Comparison of ENCODE assay signal across 7 mouse cellular contexts in the genomic region with DNA sequence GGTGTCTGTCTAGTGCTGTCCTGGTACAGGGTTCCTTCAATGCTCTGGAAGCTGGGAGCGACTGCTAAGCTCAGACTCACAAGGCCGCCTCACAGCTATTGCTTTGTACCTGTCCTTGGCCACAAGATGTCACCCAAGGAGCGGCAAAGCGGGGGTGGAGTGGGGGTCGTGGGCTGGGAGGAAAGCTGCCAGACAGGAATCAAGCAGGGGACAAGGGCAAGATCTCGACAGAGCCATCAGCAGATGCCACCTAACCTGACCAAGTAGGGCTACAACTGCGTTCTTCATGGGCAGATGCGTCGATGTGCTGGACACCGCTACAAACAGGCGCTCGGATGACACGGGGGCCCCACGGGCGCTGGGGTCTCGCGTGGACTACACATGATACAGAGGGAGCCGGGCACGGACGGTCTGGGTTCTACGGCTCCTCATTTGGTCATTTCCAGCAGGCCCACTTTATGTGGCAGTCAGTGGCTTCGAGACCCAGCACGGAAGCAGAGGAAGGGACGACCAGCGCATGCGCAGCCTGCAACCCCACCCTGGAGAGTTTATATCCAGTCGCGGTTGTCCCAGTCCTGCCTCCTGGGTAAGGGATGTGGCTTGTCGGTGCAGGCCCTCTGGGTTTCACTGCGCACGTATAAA.
DNase-seq lines count a peak whose midpoint lies in the region; ATAC-seq lines count a peak whose summit lies in the region.

No protein-coding gene starts in this region.

- H3K79me2 ChIP-seq in macrophage (ENCODE audit: inconsistent target): no peaks in the 10 kb centered on the region

- WGBS in hindbrain, embryonic 14.5 days: 37% methylated on average over 31 of the region's 31 CpGs
- 19% methylated on average over 25 of the region's 31 CpGs for WGBS in macrophage (ENCODE audit: missing documents)

- no peaks in the 10 kb centered on the region for H3K9me3 ChIP-seq in hindbrain, embryonic 14.5 days (ENCODE audit: control insufficient read depth, low read length)

- peak overlapping the region; percentile 39 for H3K4me3 ChIP-seq in hindbrain, embryonic 14.5 days (replicated peaks; ENCODE audit: low read length)
- H3K4me3 ChIP-seq in macrophage (ENCODE audit: inconsistent target): peak overlapping the region; percentile 39

- peaks cover 17% of the 10 kb centered on the region for H3K4me1 ChIP-seq in hindbrain, embryonic 14.5 days (replicated peaks; ENCODE audit: control insufficient read depth, insufficient read depth, low read length)

- H3K4me2 ChIP-seq in hindbrain, embryonic 14.5 days (replicated peaks): peak overlapping the region; percentile 85

- ATAC-seq in frontal cortex, adult (ENCODE audit: low TSS enrichment): peak; percentile 75
- ATAC-seq in hindbrain, embryonic 14.5 days (ENCODE audit: low FRiP score): peak; percentile 54

- peak; percentile 27 to 30 for DNase-seq in adrenal gland, adult 18-20 months (ENCODE audit: low spot score in 2 of 2)
- DNase-seq in cerebellum, postnatal 10 days: peak; percentile 88
- DNase-seq in hindbrain, embryonic 14.5 days (ENCODE audit: low spot score): peak; percentile 73
- peak; percentile 20 to 42 for DNase-seq in left cerebral cortex, adult 8-10 months (ENCODE audit: low spot score in 2 of 2)
- peak; percentile 49 to 53 for DNase-seq in right cerebral cortex, adult 2 months (ENCODE audit: low spot score in 2 of 2)

- H3K27me3 ChIP-seq in hindbrain, embryonic 14.5 days (ENCODE audit: control insufficient read depth, insufficient read depth, low read length): no peaks in the 10 kb centered on the region

- H3K27ac ChIP-seq in hindbrain, embryonic 14.5 days: peak overlapping the region; percentile 80
- no peak overlapping the region for H3K27ac ChIP-seq in macrophage

- peak overlapping the region; percentile 73 for H3K9ac ChIP-seq in hindbrain, embryonic 14.5 days

- H3K36me3 ChIP-seq in hindbrain, embryonic 14.5 days (replicated peaks; ENCODE audit: control insufficient read depth, insufficient read depth): peaks cover 18% of the 10 kb centered on the region
- peaks cover 18% of the 10 kb centered on the region for H3K36me3 ChIP-seq in macrophage (ENCODE audit: inconsistent target)

Comparison
In these comparisons a context has a peak if more than half of its experiments do, and no peak if none do; other contexts are left out.
1. DNase-seq: peak in every context shown above with its lines; median percentile 88 in cerebellum, postnatal 10 days; 73 in hindbrain, embryonic 14.5 days; 51 in right cerebral cortex, adult 2 months; 31 in left cerebral cortex, adult 8-10 months; 28 in adrenal gland, adult 18-20 months.